Mouse (Mus musculus): ENCODE results near the gene Dlg4. TPM values are rescaled to one million over a fixed set of nuclear protein-coding genes. Genes with fewer than 3 reads are reported as not detected.

The Dlg4 gene
- total and polyA plus RNA-seq, 3 experiments, result 6.5 to 24.7 TPM; not detected in 1

DNA sequence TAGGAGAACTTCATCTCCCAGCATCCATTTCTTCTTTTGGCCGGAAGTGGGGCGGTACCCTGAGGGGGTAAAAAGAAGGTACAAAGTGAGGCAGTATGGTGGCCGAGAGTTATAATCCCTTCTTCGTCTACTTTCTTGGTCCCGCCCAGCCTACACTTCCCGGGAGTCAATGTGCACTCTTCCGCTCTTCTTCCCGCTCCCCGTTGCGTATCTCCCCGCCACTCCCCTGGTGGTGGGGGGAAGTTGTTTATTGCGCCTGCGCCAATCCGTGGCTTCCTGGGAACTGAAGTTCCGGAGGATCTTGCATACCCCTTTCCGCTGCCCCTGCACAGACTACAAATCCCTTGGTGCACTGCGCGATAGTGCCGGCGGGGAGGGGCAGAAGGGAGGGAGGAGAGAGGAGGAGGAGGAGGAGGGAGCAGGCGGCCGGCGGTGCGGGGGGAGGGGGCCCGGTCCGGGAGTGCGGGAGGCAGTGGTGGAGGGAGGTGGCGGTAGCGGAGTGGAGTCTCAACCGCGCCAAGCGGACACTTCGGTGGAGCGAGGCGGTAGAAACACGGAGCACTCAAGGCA is 21.3 kb upstream of the Dlg4 start, which contains the start of gene Phf23 (continued):
- TF ChIP-seq CTCF (IDR thresholded peaks at IDR 0.05 in 2 of 3, conservative IDR thresholded peaks at IDR 0.05 in 1 of 3; ENCODE audit: control insufficient read depth in 1 of 3, insufficient read depth in 1 of 3, low read depth in 2 of 3, low read length in 3 of 3, poor library complexity in 1 of 3, severe bottlenecking in 1 of 3) (no peak), NELFE (IDR thresholded peaks at IDR 0.05; ENCODE audit: low read depth, low read length) (peak; percentile 56; the same call in 1 of the 2 replicates), KAT2A (conservative IDR thresholded peaks at IDR 0.05; ENCODE audit: low read depth, low read length) (peak; percentile 95)

DNA sequence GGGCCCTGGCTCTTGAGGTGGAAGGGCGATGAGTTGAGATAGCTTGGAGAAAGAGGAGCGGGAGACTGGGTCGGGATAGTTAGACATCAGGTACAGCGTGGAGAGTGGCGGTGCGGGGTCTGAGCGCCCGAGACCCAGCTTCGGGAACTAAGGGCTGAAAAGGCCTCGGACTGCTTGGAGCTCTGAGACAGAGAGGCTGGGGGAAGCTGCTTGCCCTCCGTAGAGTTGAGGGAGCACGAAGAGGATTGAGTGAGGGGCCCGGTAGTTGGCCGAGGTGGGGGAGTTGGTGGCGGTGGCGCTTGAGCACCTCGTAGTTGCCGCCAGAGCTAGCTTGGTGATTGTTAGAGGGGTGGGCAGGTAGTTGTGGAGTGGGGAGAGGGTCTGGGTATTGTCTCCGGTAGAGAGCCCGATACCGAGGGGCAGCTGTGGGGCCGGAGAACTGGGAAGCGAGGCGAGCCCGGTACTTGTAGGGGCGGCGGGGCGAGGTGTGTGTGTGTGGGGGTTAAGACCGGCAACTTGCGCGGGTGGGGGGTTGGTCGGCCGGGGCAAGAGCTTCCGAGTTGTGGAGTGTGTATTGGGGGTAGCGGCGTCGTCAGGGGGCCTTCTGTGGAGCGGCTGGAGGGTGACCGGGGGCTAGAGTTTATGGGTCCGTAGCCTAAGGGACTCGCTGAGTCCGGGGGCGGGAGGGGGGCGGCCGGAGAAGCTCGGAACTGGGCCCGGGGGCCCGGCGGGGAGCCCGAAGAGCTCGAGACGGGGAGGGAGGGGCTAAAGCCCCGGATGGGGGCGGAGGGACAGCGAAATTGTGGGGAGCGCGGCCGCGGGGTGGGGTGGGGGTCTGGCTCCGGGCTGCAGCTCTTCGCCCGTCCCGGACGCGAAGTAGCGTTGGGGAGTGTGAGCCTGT is 20.3 kb upstream of the Dlg4 start:
- H3K9ac ChIP-seq (ENCODE audit: control insufficient read depth, low read depth, low read length, poor library complexity, severe bottlenecking), result peak overlapping the region; percentile 99
- H3K4me3 ChIP-seq (ENCODE audit: control insufficient read depth in 1 of 2, insufficient read depth in 1 of 2, low read depth in 2 of 2, low read length in 2 of 2), result peak overlapping the region; percentile 66 to 98
- H3K27ac ChIP-seq (ENCODE audit: control insufficient read depth, low read depth, low read length), result peak overlapping the region; percentile 88
- H3K79me2 ChIP-seq (ENCODE audit: control insufficient read depth, insufficient read depth, low read length, poor library complexity), result peaks cover 41% of the 10 kb centered on the region
- DNase-seq (ENCODE audit: low read depth, low spot score), result peak; percentile 79
- H3K27me3 ChIP-seq (ENCODE audit: control insufficient read depth in 1 of 2, insufficient read depth in 2 of 2, low read length in 2 of 2), result no peaks in the 10 kb centered on the region
- H3K9me3 ChIP-seq (replicated peaks; ENCODE audit: insufficient read depth, low read length), result no peaks in the 10 kb centered on the region
- TF ChIP-seq ETS1 (IDR thresholded peaks at IDR 0.05; ENCODE audit: low read depth, low read length) (0 out of 2 replicates have a peak, but pooled peaks have one; percentile 31), TCF12 (IDR thresholded peaks at IDR 0.05; ENCODE audit: low read depth, low read length) (0 out of 2 replicates have a peak, but pooled peaks have one; percentile 1), UBTF (IDR thresholded peaks at IDR 0.05; ENCODE audit: borderline replicate concordance, insufficient read depth, low read depth, low read length) (no peak), POLR2A (IDR thresholded peaks at IDR 0.05; ENCODE audit: control insufficient read depth in 1 of 2, insufficient read depth in 1 of 2, low read depth in 1 of 2, low read length in 2 of 2, poor library complexity in 1 of 2) (no peak), NRF1 (IDR thresholded peaks at IDR 0.05; ENCODE audit: insufficient read depth, low read depth, low read length, poor library complexity, severe bottlenecking) (no peak), USF1 (IDR thresholded peaks at IDR 0.05; ENCODE audit: low read depth, low read length) (no peak), BHLHE40 (IDR thresholded peaks at IDR 0.05; ENCODE audit: borderline replicate concordance, low read depth, low read length) (no peak), MYC (IDR thresholded peaks at IDR 0.05; ENCODE audit: low read depth, low read length) (no peak), SIN3A (IDR thresholded peaks at IDR 0.05; ENCODE audit: low read length) (0 out of 2 replicates have a peak, but pooled peaks have one; percentile 18), HCFC1 (IDR thresholded peaks at IDR 0.05; ENCODE audit: low read depth, low read length) (peak; percentile 38), POLR2AphosphoS2 (IDR thresholded peaks at IDR 0.05; ENCODE audit: low read length) (no peak), MYB (IDR thresholded peaks at IDR 0.05; ENCODE audit: low read depth, low read length) (no peak), ZMIZ1 (IDR thresholded peaks at IDR 0.05; ENCODE audit: low read depth, low read length) (peak; percentile 29; the same call in 1 of the 2 replicates)
- peaks cover 12 to 40% of the 10 kb centered on the region in 2 experiments for H3K4me1 ChIP-seq (ENCODE audit: control insufficient read depth in 1 of 2, insufficient read depth in 2 of 2, low read length in 2 of 2)
- H3K36me3 ChIP-seq (ENCODE audit: control insufficient read depth in 1 of 2, insufficient read depth in 2 of 2, low read length in 2 of 2), result peaks cover 8 to 44% of the 10 kb centered on the region in 2 experiments

All from MEL (cell line).